Mouse (Mus musculus) heart, adult 2 months (tissue): Measurements from ENCODE around the gene Ppp1r14b. TPM values are rescaled to one million over a fixed set of nuclear protein-coding genes. Genes with fewer than 3 reads are reported as not detected.

Experiments used
- DNase-seq, 2 experiments: peaks; one replicate each; pipeline ENCODE4 v3.0.0; 2021
- H3K27ac ChIP-seq: fragments of 200-600 bp; 2 replicates; pipeline ENCODE4 v1.8.1; 2022
- H3K27me3 ChIP-seq: fragments of 200-500 bp; 2 replicates; pipeline ENCODE4 v1.6.1; 2012; ENCODE audit warnings: mild to moderate bottlenecking, low read length, inconsistent platforms, mixed read lengths; ENCODE audit not compliant: control insufficient read depth, insufficient read depth
- H3K36me3 ChIP-seq: fragments of 200-500 bp; 2 replicates; pipeline ENCODE4 v1.6.1; 2012; ENCODE audit warnings: low read length, inconsistent platforms; ENCODE audit not compliant: control insufficient read depth, insufficient read depth
- H3K4me1 ChIP-seq: fragments of 200-500 bp; 2 replicates; pipeline ENCODE4 v1.6.1; 2011; ENCODE audit warnings: low read length; ENCODE audit not compliant: control insufficient read depth, insufficient read depth
- H3K4me3 ChIP-seq: fragments of 200-600 bp; 2 replicates; pipeline ENCODE4 v1.8.1; 2022
- H3K79me2 ChIP-seq: fragments of 200-500 bp; replicated peaks from 2 replicates; pipeline ENCODE4 v1.6.1; 2012; ENCODE audit warnings: mild to moderate bottlenecking, inconsistent platforms, low read length, moderate library complexity, mixed read lengths; ENCODE audit not compliant: control insufficient read depth, insufficient read depth
- H3K9ac ChIP-seq: fragments of 200-500 bp; 2 replicates; pipeline ENCODE4 v1.6.1; 2012; ENCODE audit warnings: low read depth, mild to moderate bottlenecking, control low read depth, inconsistent platforms, low read length, mixed read lengths
- CTCF ChIP-seq: fragments of 200-600 bp; IDR thresholded peaks from 2 replicates; pipeline ENCODE4 v1.8.1; 2022; ENCODE audit warnings: antibody characterized with exemption, mild to moderate bottlenecking, moderate library complexity
- EP300 ChIP-seq: fragments of 200-500 bp; IDR thresholded peaks from 2 replicates; pipeline ENCODE4 v1.6.1; 2011; ENCODE audit warnings: low read depth, low read length, control low read depth; ENCODE audit not compliant: insufficient read depth
- POLR2A ChIP-seq: fragments of 200-500 bp; IDR thresholded peaks from 2 replicates; pipeline ENCODE4 v1.6.1; 2011; ENCODE audit warnings: mild to moderate bottlenecking, low read depth, low read length, control low read depth; ENCODE audit not compliant: insufficient read depth
- WGBS: fragments of 180-500 bp; shearing (Covaris S2); methylation state at CpG from one replicate; pipeline ENCODE4 v1.1.7; 2018; 5-methylcytosine and 5-hydroxymethylcytosine counted together
- intact Hi-C: fragments of 180-260 bp; cut with DNase I; formaldehyde crosslinking; loops from one replicate; pipeline ENCODE4 v1.15.1; 2025
- polyA plus RNA-seq: library from polyadenylated mRNA; depleted of rRNA; stranded (reverse); fragments of >200 nt; gene quantifications from 2 replicates; pipeline ENCODE4 v1.2.3, GENCODE M21; 2012
- total RNA-seq, 2 experiments: library from RNA; stranded (reverse); gene quantifications; 2 replicates each; pipeline ENCODE4 v1.2.3; 2021

Ppp1r14b gene
- total and polyA plus RNA-seq, 3 experiments = 56.8 to 91.0 (median 85.8) TPM

GRCm38 (mm10) chr19:6937541-6938465, 37.0 kb upstream of the Ppp1r14b start:
- DNase-seq = peak; percentile 51 to 80
- Histone ChIP-seq H3K27ac (peak overlapping the region; percentile 78), H3K4me1 (peaks cover 6% of the 10 kb centered on the region), H3K79me2 (no peaks in the 10 kb centered on the region), H3K9ac (no peak overlapping the region), H3K4me3 (peak overlapping the region; percentile 11; the same call in 1 of the 2 replicates), H3K36me3 (no peaks in the 10 kb centered on the region), H3K27me3 (peaks cover 12% of the 10 kb centered on the region)
- WGBS = 58% methylated on average over 16 of the region's 16 CpGs
- TF ChIP-seq CTCF = no peak
- peak; percentile 37; the same call in 1 of the 2 replicates for TF ChIP-seq EP300
- intact Hi-C loops = loop anchor here (2.0 kb wide), 2 partner anchors 13 to 15 kb away; partner anchors contain the start of gene Catsperz

GRCm38 (mm10) chr19:6939106-6940002, 35.4 kb upstream of the Ppp1r14b start:
- H3K36me3 ChIP-seq = no peaks in the 10 kb centered on the region
- TF ChIP-seq POLR2A (no peak), CTCF (no peak), EP300 (no peak)
- H3K27ac ChIP-seq = peak overlapping the region; percentile 78; the same call in 1 of the 2 replicates
- 91% methylated on average over 20 of the region's 20 CpGs for WGBS
- peaks cover 2% of the 10 kb centered on the region; the same call in 1 of the 2 replicates for H3K27me3 ChIP-seq
- no peak overlapping the region for H3K4me3 ChIP-seq
- intact Hi-C loops = loop anchor here (2.0 to 5.0 kb wide), 3 partner anchors 13 to 38 kb away; partner anchors contain the start of genes Catsperz and Plcb3
- no peak for DNase-seq
- peaks cover 3% of the 10 kb centered on the region for H3K4me1 ChIP-seq
- no peak overlapping the region for H3K9ac ChIP-seq
- no peaks in the 10 kb centered on the region for H3K79me2 ChIP-seq

GRCm38 (mm10) chr19:6940396-6941351, 34.1 kb upstream of the Ppp1r14b start:
- 20% methylated on average over 29 of the region's 29 CpGs for WGBS

GRCm38 (mm10) chr19:6941372-6942248, 33.2 kb upstream of the Ppp1r14b start, which contains the start of gene Bad:
Gene Bad (plus strand): TSS chr19:6941861.
- under 1% methylated on average over 83 of the region's 83 CpGs for WGBS
- H3K4me3 ChIP-seq = peak within 1 kb of the TSS; percentile 80
- peak; percentile 94 to 98 for DNase-seq

More at GRCm38 (mm10) chr19:6940396-6941351, 34.1 kb upstream of the Ppp1r14b start:
- Histone ChIP-seq H3K27ac (peak overlapping the region; percentile 84), H3K79me2 (no peaks in the 10 kb centered on the region), H3K27me3 (no peaks in the 10 kb centered on the region), H3K36me3 (no peaks in the 10 kb centered on the region), H3K9ac (peak overlapping the region; percentile 83), H3K4me3 (peak overlapping the region; percentile 80), H3K4me1 (peaks cover 3% of the 10 kb centered on the region)
- intact Hi-C loops = loop anchor here (5.0 kb wide), 1 partner anchor 37 kb away; the partner anchor contains the start of gene Plcb3
- DNase-seq = peak in 1 of 2 experiments; percentile 22
- TF ChIP-seq EP300 (no peak), CTCF (no peak), POLR2A (no peak)

More at GRCm38 (mm10) chr19:6941372-6942248, 33.2 kb upstream of the Ppp1r14b start, which contains the start of gene Bad:
- intact Hi-C loops = loop anchor here (1.0 to 5.0 kb wide), 2 partner anchors 10 to 36 kb away; partner anchors contain the start of gene Plcb3
- no peaks in the 10 kb centered on the region for H3K79me2 ChIP-seq
- peak within 1 kb of the TSS; percentile 84 for H3K27ac ChIP-seq
- no peaks in the 10 kb centered on the region for H3K27me3 ChIP-seq
- H3K9ac ChIP-seq = peak within 1 kb of the TSS; percentile 91
- TF ChIP-seq CTCF (peak; percentile 38), EP300 (peak; percentile 27; the same call in 1 of the 2 replicates), POLR2A (peak; percentile 77)
- peaks cover 3% of the 10 kb centered on the region for H3K4me1 ChIP-seq
- H3K36me3 ChIP-seq = no peaks in the 10 kb centered on the region
